10 mouse cellular contexts compared by ENCODE assay signal in the genomic region with DNA sequence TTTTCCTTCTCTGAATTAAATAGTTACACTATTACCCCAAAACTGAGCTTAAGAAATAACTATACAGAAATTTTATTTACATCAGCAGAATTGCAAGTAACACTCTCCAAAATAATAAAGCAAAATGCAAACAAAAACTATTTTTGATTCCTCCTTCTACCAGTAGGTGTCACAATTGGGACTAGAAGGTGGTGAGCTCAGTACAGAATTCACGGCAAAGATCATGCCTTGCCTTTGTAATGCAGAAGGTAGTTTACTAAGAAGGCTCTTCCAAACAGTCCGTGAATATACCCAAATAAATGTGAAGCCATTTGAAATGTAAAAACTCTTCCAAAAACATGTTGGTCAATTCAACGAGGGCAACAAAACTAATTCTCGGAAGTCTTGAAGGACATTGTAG.
A peak's percentile ranks its signal among the peaks of the same experiment; 100 is the strongest.
DNase-seq lines count a peak whose midpoint lies in the region; ATAC-seq lines count a peak whose summit lies in the region.
"Had no signal": no experiment of that assay in that cellular context is flagged by ENCODE, and none has a peak within 500 bp of the region (broad histone marks: within the 10 kb centered on the region; RNA-seq: fewer than 3 reads in every experiment).

No protein-coding gene starts in this region.

- H3K27ac ChIP-seq in limb, embryonic 11.5 days (replicated peaks; ENCODE audit: low read depth, low read length): no peak overlapping the region
- no peak overlapping the region for H3K27ac ChIP-seq in limb, embryonic 10.5 days
- H3K27ac ChIP-seq: embryonic facial prominence, embryonic 12.5 days; neural tube, embryonic 12.5 days had no signal

- no peaks in the 10 kb centered on the region for H3K27me3 ChIP-seq in limb, embryonic 11.5 days (ENCODE audit: control insufficient read depth, insufficient read depth, low read length)
- no peaks in the 10 kb centered on the region for H3K27me3 ChIP-seq in limb, embryonic 10.5 days (ENCODE audit: low read depth, poor library complexity, severe bottlenecking)
- H3K27me3 ChIP-seq: embryonic facial prominence, embryonic 12.5 days had no signal

- no peak overlapping the region for H3K9ac ChIP-seq in limb, embryonic 11.5 days (ENCODE audit: low read length)
- H3K9ac ChIP-seq: embryonic facial prominence, embryonic 12.5 days; neural tube, embryonic 12.5 days had no signal

- peak; percentile 58 for DNase-seq in cerebellum, adult 11-12 months
- DNase-seq in cerebellum, postnatal 4 days (ENCODE audit: low spot score in 2 of 2): no peak
- DNase-seq in limb, embryonic 11.5 days (ENCODE audit: low spot score): no peak
- DNase-seq in limb, embryonic 10.5 days (ENCODE audit: low spot score): no peak
- peak; percentile 55 for DNase-seq in cerebellum, adult 8-10 months
- DNase-seq in frontal cortex, postnatal 25 days (ENCODE audit: low spot score in 2 of 2): no peak
- no peak for DNase-seq in testis, postnatal 10 days (ENCODE audit: low spot score)

- H3K4me2 ChIP-seq in limb, embryonic 11.5 days (ENCODE audit: low read depth, severe bottlenecking): no peak overlapping the region
- H3K4me2 ChIP-seq: embryonic facial prominence, embryonic 12.5 days; neural tube, embryonic 12.5 days had no signal

- H3K9me3 ChIP-seq in limb, embryonic 11.5 days (ENCODE audit: control insufficient read depth, low read length): no peaks in the 10 kb centered on the region
- no peaks in the 10 kb centered on the region for H3K9me3 ChIP-seq in limb, embryonic 10.5 days (replicated peaks)
- H3K9me3 ChIP-seq: embryonic facial prominence, embryonic 12.5 days; neural tube, embryonic 12.5 days had no signal

- H3K4me3 ChIP-seq in limb, embryonic 11.5 days (ENCODE audit: low read depth, low read length): no peak overlapping the region
- no peak overlapping the region for H3K4me3 ChIP-seq in limb, embryonic 10.5 days
- H3K4me3 ChIP-seq: embryonic facial prominence, embryonic 12.5 days; neural tube, embryonic 12.5 days had no signal

- no peaks in the 10 kb centered on the region for H3K36me3 ChIP-seq in limb, embryonic 11.5 days (ENCODE audit: control insufficient read depth, insufficient read depth, low read length)
- no peaks in the 10 kb centered on the region for H3K36me3 ChIP-seq in limb, embryonic 10.5 days
- H3K36me3 ChIP-seq: embryonic facial prominence, embryonic 12.5 days; neural tube, embryonic 12.5 days had no signal

- ATAC-seq in limb, embryonic 11.5 days (ENCODE audit: insufficient number of reproducible peaks, low FRiP score, low TSS enrichment, low read depth): peak; percentile 62; the same call in 1 of the 2 replicates
- ATAC-seq in megakaryocyte, adult 5-6 weeks (ENCODE audit: poor library complexity, severe bottlenecking): 0 out of 2 replicates have a peak, but pooled peaks have one; percentile 45

- no peaks in the 10 kb centered on the region for H3K4me1 ChIP-seq in limb, embryonic 11.5 days (ENCODE audit: control insufficient read depth, insufficient read depth, low read length)
- no peaks in the 10 kb centered on the region for H3K4me1 ChIP-seq in limb, embryonic 10.5 days
- H3K4me1 ChIP-seq: embryonic facial prominence, embryonic 12.5 days had no signal

- 36% methylated on average over 4 of the region's 4 CpGs for WGBS in limb, embryonic 11.5 days
- 38% methylated on average over 4 of the region's 4 CpGs for WGBS in limb, embryonic 10.5 days

Comparison
In these comparisons a context has a peak if more than half of its experiments do, and no peak if none do; other contexts are left out.
1. DNase-seq: peak in cerebellum, adult 11-12 months (single experiment) and cerebellum, adult 8-10 months (single experiment); none in cerebellum, postnatal 4 days (0 of 2), limb, embryonic 11.5 days (single experiment), limb, embryonic 10.5 days (single experiment), frontal cortex, postnatal 25 days (0 of 2) and testis, postnatal 10 days (single experiment).